Mouse (Mus musculus): ENCODE results near the gene Cmip. TPM values are rescaled to one million over a fixed set of nuclear protein-coding genes. Genes with fewer than 3 reads are reported as not detected.
A peak's percentile ranks its signal among the peaks of the same experiment; 100 is the strongest.

Gene Cmip
- total RNA-seq (2017): 27.4 to 61.1 TPM (median 27.9 TPM) in 3 replicates

- ATAC-seq (replicated peaks; ENCODE audit: insufficient number of reproducible peaks, low FRiP score, low TSS enrichment, poor library complexity, severe bottlenecking): no peak
These were observed at the start of gene Cmip for GRCm38 (mm10) chr8:117257029-117257820. TSS of gene Cmip (plus strand) at chr8:117257064.

GRCm38 (mm10) chr8:117209150-117209549 lies 47.7 kb upstream of the Cmip start:
- ATAC-seq (replicated peaks; ENCODE audit: insufficient number of reproducible peaks, low FRiP score, low TSS enrichment, poor library complexity, severe bottlenecking): peak; percentile 73; the same call in 1 of the 2 replicates

- no peak for ATAC-seq (replicated peaks; ENCODE audit: insufficient number of reproducible peaks, low FRiP score, low TSS enrichment, poor library complexity, severe bottlenecking)
These were observed 44.8 kb upstream of the Cmip start for GRCm38 (mm10) chr8:117212100-117212499.

- ATAC-seq (replicated peaks; ENCODE audit: insufficient number of reproducible peaks, low FRiP score, low TSS enrichment, poor library complexity, severe bottlenecking): no peak
These were observed 39.1 kb upstream of the Cmip start for GRCm38 (mm10) chr8:117217724-117218123.

GRCm38 (mm10) chr8:117222396-117222795 lies 34.5 kb upstream of the Cmip start:
- ATAC-seq (replicated peaks; ENCODE audit: insufficient number of reproducible peaks, low FRiP score, low TSS enrichment, poor library complexity, severe bottlenecking): no peak

GRCm38 (mm10) chr8:117224630-117225029 lies 32.2 kb upstream of the Cmip start:
- peak; percentile 96 for ATAC-seq (replicated peaks; ENCODE audit: insufficient number of reproducible peaks, low FRiP score, low TSS enrichment, poor library complexity, severe bottlenecking)

- no peak for ATAC-seq (replicated peaks; ENCODE audit: insufficient number of reproducible peaks, low FRiP score, low TSS enrichment, poor library complexity, severe bottlenecking)
These were observed 30.6 kb upstream of the Cmip start for GRCm38 (mm10) chr8:117226306-117226705.

- no peak for ATAC-seq (replicated peaks; ENCODE audit: insufficient number of reproducible peaks, low FRiP score, low TSS enrichment, poor library complexity, severe bottlenecking)
These were observed 29.5 kb upstream of the Cmip start for GRCm38 (mm10) chr8:117227339-117227738.

- ATAC-seq (replicated peaks; ENCODE audit: insufficient number of reproducible peaks, low FRiP score, low TSS enrichment, poor library complexity, severe bottlenecking): peak; percentile 57
These were observed 23.7 kb upstream of the Cmip start for GRCm38 (mm10) chr8:117233199-117233598.

- no peak for ATAC-seq (replicated peaks; ENCODE audit: insufficient number of reproducible peaks, low FRiP score, low TSS enrichment, poor library complexity, severe bottlenecking)
These were observed 20.3 kb upstream of the Cmip start for GRCm38 (mm10) chr8:117236531-117236930.

GRCm38 (mm10) chr8:117240326-117240725 lies 16.5 kb upstream of the Cmip start:
- no peak for ATAC-seq (replicated peaks; ENCODE audit: insufficient number of reproducible peaks, low FRiP score, low TSS enrichment, poor library complexity, severe bottlenecking)

GRCm38 (mm10) chr8:117240841-117241494 lies 15.9 kb upstream of the Cmip start:
- peak; percentile 98 for ATAC-seq (replicated peaks; ENCODE audit: insufficient number of reproducible peaks, low FRiP score, low TSS enrichment, poor library complexity, severe bottlenecking)

GRCm38 (mm10) chr8:117241848-117242247 lies 15.0 kb upstream of the Cmip start:
- no peak for ATAC-seq (replicated peaks; ENCODE audit: insufficient number of reproducible peaks, low FRiP score, low TSS enrichment, poor library complexity, severe bottlenecking)

GRCm38 (mm10) chr8:117242286-117242685 lies 14.6 kb upstream of the Cmip start:
- no peak for ATAC-seq (replicated peaks; ENCODE audit: insufficient number of reproducible peaks, low FRiP score, low TSS enrichment, poor library complexity, severe bottlenecking)

- no peak for ATAC-seq (replicated peaks; ENCODE audit: insufficient number of reproducible peaks, low FRiP score, low TSS enrichment, poor library complexity, severe bottlenecking)
These were observed 12.3 kb upstream of the Cmip start for GRCm38 (mm10) chr8:117244601-117245000.

GRCm38 (mm10) chr8:117248341-117248740 lies 8.5 kb upstream of the Cmip start:
- no peak for ATAC-seq (replicated peaks; ENCODE audit: insufficient number of reproducible peaks, low FRiP score, low TSS enrichment, poor library complexity, severe bottlenecking)

- no peak for ATAC-seq (replicated peaks; ENCODE audit: insufficient number of reproducible peaks, low FRiP score, low TSS enrichment, poor library complexity, severe bottlenecking)
These were observed 5.7 kb upstream of the Cmip start for GRCm38 (mm10) chr8:117251086-117251681.

- peak; percentile 62 for ATAC-seq (replicated peaks; ENCODE audit: insufficient number of reproducible peaks, low FRiP score, low TSS enrichment, poor library complexity, severe bottlenecking)
These were observed 4.2 kb upstream of the Cmip start for GRCm38 (mm10) chr8:117252650-117253049.

- ATAC-seq (replicated peaks; ENCODE audit: insufficient number of reproducible peaks, low FRiP score, low TSS enrichment, poor library complexity, severe bottlenecking): no peak
These were observed 3.2 kb upstream of the Cmip start for GRCm38 (mm10) chr8:117253390-117254269.

Data from monocyte, adult 5-6 weeks (primary cell).